Mouse (Mus musculus) heart, postnatal 0 days (tissue): ENCODE results near the gene Layn.

Experiments used
- CTCF ChIP-seq: IDR thresholded peaks from 2 replicates; pipeline ENCODE4 v1.5.1; 2016; ENCODE audit warnings: antibody characterized with exemption, control low read depth, low read depth
- EP300 ChIP-seq: IDR thresholded peaks from 2 replicates; pipeline ENCODE4 v1.6.1; 2016; ENCODE audit warnings: antibody characterized with exemption, low read depth

GRCm38 (mm10) chr9:51076979-51077315, at the start of gene Layn:
- TF ChIP-seq CTCF (no peak; the same call in 1 of the 2 replicates), EP300 (no peak)
